Mouse (Mus musculus) heart, postnatal 0 days (tissue): ENCODE results near the gene Mbnl2.

Source experiments
- CTCF ChIP-seq: IDR thresholded peaks from 2 replicates; pipeline ENCODE4 v1.5.1; 2016; ENCODE audit warnings: antibody characterized with exemption, control low read depth, low read depth
- EP300 ChIP-seq: IDR thresholded peaks from 2 replicates; pipeline ENCODE4 v1.6.1; 2016; ENCODE audit warnings: antibody characterized with exemption, low read depth

DNA sequence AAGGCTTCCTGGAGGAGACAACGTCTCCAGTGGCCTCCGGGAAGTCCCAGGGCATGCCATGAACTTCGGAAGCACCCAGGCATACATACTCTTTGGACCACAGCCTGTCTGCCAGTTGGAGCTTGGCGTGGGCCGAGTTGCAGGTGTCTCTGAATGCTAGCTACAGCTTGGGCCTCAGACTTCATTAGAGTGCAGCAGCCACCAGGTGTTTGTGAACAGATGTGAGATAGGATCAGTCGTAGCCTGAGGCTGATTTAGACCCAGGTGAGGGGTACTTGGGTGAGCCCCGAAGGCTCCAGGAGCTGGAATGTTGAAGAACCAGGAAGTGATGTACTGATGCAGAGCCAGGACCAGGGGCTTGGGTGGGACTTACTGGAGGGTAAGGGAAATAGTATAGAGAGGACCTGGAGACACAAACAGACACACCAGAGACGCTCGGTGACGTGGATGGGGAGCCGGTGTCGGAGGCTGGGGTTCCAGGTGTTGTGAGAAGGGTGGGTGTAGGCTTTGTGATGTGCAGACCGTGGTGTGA lies 15.8 kb downstream of the Mbnl2 start:
- TF ChIP-seq CTCF: no peak
- no peak for TF ChIP-seq EP300
